Mouse (Mus musculus): ENCODE results near the gene Nxph4. TPM values are rescaled to one million over a fixed set of nuclear protein-coding genes. Genes with fewer than 3 reads are reported as not detected.

Gene Nxph4
- polyA plus RNA-seq, 1 experiment, result not detected

DNA sequence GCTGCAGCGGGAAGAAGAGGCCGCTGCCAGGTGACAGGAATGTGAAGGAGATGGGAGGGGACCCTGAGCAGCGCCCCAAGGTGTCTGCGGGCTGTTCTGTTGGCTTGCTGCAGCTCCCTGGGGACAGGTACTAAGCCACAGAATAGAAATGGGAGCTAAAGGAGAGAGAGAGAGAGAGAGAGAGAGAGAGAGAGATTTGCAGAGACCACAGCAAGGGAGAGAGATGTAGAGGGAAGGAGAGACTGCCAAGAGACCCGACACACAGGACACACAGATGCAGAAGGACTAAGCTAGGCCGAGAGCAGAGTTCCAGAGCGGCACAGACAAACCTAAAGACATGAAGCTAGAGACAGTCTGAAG, 22.1 kb downstream of the Nxph4 start:
- Histone ChIP-seq H3K27ac (ENCODE audit: insufficient read depth, low read depth, low read length) (no peak overlapping the region), H3K4me1 (ENCODE audit: control insufficient read depth, insufficient read depth, low read length) (peaks cover 15% of the 10 kb centered on the region), H3K4me3 (ENCODE audit: insufficient read depth, low read length) (peak overlapping the region; percentile 64)
- TF ChIP-seq CTCF (IDR thresholded peaks at IDR 0.05; ENCODE audit: low read depth, low read length) (no peak), POLR2A (IDR thresholded peaks at IDR 0.05; ENCODE audit: borderline replicate concordance, low read depth, low read length) (no peak)

DNA sequence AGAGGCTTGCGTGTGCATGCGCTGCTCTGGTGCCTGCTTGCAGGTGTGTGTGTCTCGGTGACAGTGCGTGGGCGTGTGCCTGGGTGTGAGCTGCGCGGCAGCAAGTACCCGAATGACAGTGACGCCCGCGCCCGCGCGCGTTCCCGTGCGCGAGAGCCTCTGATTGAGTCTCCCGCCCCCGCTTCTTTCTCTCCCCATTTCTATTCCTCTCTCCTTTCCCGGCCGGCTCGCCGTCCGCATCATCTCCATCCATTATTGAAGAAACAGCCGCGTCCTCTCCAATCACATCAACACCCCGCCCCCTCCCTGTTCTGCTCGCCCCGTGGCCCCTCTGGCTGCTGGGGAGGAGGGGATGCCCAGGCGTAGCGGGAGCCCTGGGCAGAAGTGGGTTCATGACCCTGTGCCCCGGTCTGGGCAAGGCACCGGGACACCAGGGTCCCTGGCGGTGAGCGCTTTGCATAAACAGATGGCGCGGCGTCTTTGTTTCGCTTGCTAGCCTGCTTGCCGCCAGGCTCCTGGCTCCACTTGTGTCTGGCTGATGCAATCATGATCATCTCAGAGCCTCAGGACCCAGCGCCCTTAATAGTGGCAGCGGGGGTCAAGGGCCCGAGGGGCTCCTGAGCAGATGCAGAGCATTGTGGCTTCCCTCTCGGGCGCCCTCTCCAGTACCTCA, 22.6 kb downstream of the Nxph4 start:
- peak overlapping the region; percentile 64 for H3K4me3 ChIP-seq (ENCODE audit: insufficient read depth, low read length)
- no peak for TF ChIP-seq POLR2A (IDR thresholded peaks at IDR 0.05; ENCODE audit: borderline replicate concordance, low read depth, low read length)
- TF ChIP-seq CTCF (IDR thresholded peaks at IDR 0.05; ENCODE audit: low read depth, low read length), result no peak
- H3K27ac ChIP-seq (ENCODE audit: insufficient read depth, low read depth, low read length), result no peak overlapping the region
- H3K4me1 ChIP-seq (ENCODE audit: control insufficient read depth, insufficient read depth, low read length), result peaks cover 15% of the 10 kb centered on the region

DNA sequence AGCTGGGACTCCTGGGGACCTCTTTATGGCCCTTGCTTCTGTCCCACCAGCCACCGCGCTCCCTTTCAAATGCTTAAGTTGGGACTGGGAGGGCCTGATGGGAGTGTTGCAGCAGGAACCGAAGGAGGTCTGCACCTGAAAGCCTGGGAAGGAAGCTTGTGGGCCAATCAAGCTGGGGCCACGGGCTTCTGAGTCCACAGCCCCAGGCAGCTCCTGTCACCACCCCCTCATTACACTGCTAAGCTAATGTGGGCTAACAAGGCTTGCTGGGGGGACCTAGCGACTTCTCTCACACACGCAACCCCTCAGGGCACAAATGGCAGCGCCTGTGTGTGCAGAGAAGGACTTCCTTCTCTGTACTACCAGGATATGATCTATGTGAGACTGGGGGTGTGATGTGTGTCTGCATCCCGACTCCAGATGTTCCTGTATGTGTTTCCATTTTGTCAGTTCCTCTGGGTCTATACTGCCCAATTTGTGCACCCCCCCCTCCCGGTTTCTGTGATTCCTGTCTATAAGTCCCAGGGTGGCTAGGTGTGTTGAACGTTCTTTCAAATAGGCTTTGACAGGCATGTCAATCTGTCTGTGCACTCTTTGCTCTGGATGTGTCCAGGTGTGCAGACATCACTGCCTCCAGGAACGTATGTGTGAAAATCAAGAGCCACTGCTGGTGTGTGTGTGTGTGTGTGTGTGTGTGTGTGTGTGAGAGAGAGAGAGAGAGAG, 23.3 kb downstream of the Nxph4 start:
- peaks cover 15% of the 10 kb centered on the region for H3K4me1 ChIP-seq (ENCODE audit: control insufficient read depth, insufficient read depth, low read length)
- H3K27ac ChIP-seq (ENCODE audit: insufficient read depth, low read depth, low read length), result no peak overlapping the region
- TF ChIP-seq POLR2A (IDR thresholded peaks at IDR 0.05; ENCODE audit: borderline replicate concordance, low read depth, low read length), result no peak
- H3K4me3 ChIP-seq (ENCODE audit: insufficient read depth, low read length), result peak overlapping the region; percentile 64

DNA sequence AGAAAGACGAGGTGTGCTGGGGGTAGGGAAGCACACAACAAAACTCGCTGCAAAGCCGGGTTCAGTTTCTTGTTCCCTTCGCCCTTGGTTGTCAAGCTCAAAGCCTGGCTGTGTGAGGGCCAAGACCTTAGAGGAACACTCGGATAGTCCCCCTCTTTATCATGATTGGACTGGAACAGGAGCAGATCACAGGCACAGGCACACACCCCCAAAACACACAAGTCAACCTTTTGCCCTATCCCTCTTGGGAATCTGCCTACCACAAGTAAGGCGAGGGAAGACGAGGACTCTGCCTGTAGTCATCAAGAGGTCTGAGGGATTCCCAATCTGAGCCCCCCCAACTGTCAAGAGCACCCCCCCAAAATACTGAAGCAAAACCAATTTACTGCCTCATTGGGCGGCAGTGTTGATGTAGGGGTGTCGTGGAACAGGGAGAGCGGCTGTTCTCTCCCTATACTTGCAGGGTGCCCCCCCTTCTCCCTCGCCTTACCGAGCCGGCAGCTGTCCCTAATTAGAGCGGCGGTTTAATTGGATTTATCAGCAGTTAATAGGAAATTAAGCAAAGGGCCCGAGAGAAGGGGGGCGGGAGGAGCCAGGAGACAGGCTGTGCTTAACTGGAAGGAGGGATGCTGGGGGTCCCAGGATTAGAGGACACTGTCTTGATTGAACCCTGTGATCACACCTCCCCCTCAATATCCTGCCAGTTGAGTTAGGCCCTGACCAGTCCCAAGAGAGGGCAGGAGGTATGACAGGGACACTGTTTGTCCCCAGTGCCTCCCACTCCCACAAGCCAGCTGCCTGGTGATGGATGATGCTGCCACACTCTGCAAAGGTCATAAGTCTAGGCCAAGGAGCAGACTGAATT, 24.3 kb downstream of the Nxph4 start:
- no peak overlapping the region for H3K4me3 ChIP-seq (ENCODE audit: insufficient read depth, low read length)
- no peak overlapping the region for H3K27ac ChIP-seq (ENCODE audit: insufficient read depth, low read depth, low read length)
- TF ChIP-seq POLR2A (IDR thresholded peaks at IDR 0.05; ENCODE audit: borderline replicate concordance, low read depth, low read length), result no peak
- no peak for TF ChIP-seq CTCF (IDR thresholded peaks at IDR 0.05; ENCODE audit: low read depth, low read length)
- peaks cover 15% of the 10 kb centered on the region for H3K4me1 ChIP-seq (ENCODE audit: control insufficient read depth, insufficient read depth, low read length)

DNA sequence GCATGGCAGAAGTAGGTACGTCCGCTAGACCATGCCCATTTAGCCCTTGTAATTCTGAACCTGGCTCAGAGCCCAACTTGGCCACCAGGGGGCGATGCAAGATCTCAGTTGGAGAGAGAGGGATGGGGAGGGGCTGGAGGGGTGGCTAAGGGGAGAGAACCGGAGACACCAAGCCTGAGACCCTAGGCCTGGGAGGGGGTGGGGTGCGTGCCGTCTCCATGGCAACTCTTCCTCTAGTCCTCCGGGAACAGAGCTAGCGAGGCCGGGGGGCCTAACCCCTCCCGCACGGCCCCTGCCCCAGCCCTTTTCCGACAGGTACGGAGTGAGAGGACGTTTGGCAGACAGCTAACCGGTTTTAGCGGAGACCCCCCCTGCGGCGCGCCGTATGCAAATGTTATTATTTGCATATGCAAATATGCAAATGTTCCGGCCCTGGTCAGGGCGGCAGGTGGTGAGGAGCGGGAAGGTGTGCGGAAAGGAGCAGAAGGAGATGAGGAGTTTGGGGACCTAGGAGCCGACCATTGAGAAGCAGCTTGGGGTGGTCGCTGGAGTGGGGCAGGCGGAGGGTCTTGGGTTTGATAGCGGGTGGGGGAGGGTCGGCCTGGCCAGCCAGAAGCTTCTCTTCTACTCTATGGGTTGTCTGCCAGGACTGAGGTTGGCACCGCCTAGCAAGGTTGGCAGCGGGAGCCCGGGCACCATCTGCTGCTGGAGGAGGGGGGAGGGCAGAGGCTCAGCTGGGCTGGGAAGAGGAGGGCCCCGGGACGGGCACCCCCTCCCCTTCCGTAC, 25.1 kb downstream of the Nxph4 start:
- peaks cover 13% of the 10 kb centered on the region for H3K4me1 ChIP-seq (ENCODE audit: control insufficient read depth, insufficient read depth, low read length)
- H3K4me3 ChIP-seq (ENCODE audit: insufficient read depth, low read length), result peak overlapping the region; percentile 41
- H3K27ac ChIP-seq (ENCODE audit: insufficient read depth, low read depth, low read length), result no peak overlapping the region
- TF ChIP-seq POLR2A (IDR thresholded peaks at IDR 0.05; ENCODE audit: borderline replicate concordance, low read depth, low read length) (no peak), CTCF (IDR thresholded peaks at IDR 0.05; ENCODE audit: low read depth, low read length) (peak; percentile 97)

DNA sequence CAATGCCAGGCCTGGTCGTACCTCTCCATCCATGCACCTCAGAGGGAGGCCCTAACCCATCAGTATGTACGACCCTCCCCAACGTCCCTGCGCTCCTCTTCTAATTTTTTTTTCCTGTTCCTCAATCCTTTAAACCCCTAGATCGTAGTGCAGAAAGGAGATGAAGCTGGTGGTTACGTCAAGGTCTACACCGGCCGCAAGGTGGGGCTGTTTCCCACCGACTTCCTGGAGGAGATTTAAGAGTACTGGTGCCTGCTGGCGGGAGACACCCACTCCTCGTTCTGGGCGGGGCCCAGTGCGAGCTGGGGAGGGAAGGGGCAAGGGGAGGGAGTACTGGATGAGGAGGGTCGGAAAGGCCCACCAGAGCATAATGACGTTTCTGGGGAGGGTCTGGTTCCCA, 26.1 kb downstream of the Nxph4 start:
- Histone ChIP-seq H3K4me3 (ENCODE audit: insufficient read depth, low read length) (0 out of 2 replicates have a peak overlapping the region, but pooled peaks have one; percentile 7), H3K27ac (ENCODE audit: insufficient read depth, low read depth, low read length) (no peak overlapping the region), H3K4me1 (ENCODE audit: control insufficient read depth, insufficient read depth, low read length) (peaks cover 8% of the 10 kb centered on the region)
- TF ChIP-seq CTCF (IDR thresholded peaks at IDR 0.05; ENCODE audit: low read depth, low read length) (peak; percentile 70), POLR2A (IDR thresholded peaks at IDR 0.05; ENCODE audit: borderline replicate concordance, low read depth, low read length) (no peak)

DNA sequence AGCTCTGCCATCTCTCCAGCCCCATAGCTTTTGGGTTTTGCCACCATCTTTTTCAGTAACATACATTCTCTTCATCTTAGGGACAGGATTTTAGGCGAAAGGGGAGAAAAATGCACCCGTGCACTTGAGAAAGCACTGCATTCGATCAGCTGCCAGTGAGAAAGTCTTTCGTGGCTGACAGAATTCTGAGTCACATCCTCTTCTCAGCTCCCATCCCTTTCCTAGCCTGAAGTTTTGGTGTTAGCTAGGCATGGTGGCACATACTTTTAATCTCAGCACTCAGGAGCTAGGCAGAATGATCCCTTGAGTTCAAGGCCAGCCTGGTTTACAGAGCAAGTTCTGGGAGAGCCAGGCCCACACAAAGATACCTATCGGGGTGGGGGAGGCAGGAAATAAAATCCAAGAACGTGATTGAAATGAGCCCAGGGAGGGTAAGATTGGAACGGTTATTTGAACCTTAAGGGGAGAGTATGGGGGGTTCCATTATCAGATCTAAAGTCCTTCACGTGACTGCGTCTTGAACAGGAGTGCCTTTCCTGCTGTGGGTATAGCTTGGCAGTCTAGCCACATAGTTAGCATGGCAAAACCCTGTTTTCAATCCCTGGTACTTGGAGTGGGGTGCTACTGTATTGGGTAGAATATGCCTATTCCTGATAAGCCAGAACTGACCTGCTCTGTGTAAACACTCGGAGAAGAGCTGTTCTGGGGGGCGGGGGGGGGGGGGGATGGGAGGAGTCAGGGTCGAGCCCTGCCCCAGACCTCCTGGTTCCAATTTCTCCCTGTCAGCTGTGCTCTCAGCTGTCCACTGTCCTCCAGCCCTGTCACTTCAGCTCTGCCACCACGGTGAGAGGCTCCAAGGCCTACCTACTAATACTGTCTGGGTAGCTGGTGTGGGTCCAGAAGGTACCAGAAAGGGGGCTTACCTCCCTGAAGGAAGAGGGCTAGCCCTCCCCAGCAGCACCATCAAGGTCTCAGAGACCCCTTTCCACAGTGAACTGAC, 33.2 kb downstream of the Nxph4 start, which contains the start of gene Stac3:
TSS of gene Stac3 (plus strand) at position 793 of the 1,000 bp plus-strand sequence.
- H3K27ac ChIP-seq (ENCODE audit: insufficient read depth, low read depth, low read length), result no peak within 1 kb of the TSS
- H3K4me3 ChIP-seq (ENCODE audit: insufficient read depth, low read length), result no peak within 1 kb of the TSS
- no peak for TF ChIP-seq CTCF (IDR thresholded peaks at IDR 0.05; ENCODE audit: low read depth, low read length)
- TF ChIP-seq POLR2A (IDR thresholded peaks at IDR 0.05; ENCODE audit: borderline replicate concordance, low read depth, low read length), result no peak
- no peaks in the 10 kb centered on the region for H3K4me1 ChIP-seq (ENCODE audit: control insufficient read depth, insufficient read depth, low read length)

DNA sequence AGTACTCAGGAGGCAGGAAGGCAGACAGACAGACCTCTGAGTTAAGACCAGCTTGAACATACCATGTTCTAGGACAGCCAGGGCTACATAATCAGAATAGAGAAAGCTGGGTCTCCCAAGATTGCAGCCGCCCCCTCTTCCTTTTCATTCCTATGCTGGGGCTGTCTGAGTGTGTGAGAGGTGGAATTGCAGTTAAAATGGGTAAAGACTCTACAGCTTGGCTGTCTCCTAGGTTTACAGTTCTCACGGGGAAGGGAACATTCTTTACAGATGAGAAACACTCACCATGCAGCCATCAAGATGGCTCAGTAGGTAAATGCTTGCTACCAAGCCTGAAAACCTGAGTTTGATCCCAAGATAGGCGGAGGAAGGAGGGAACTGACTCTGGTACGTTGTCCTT, 34.3 kb downstream of the Nxph4 start:
- Histone ChIP-seq H3K27ac (ENCODE audit: insufficient read depth, low read depth, low read length) (no peak overlapping the region), H3K4me1 (ENCODE audit: control insufficient read depth, insufficient read depth, low read length) (no peaks in the 10 kb centered on the region), H3K4me3 (ENCODE audit: insufficient read depth, low read length) (no peak overlapping the region)
- no peak for TF ChIP-seq POLR2A (IDR thresholded peaks at IDR 0.05; ENCODE audit: borderline replicate concordance, low read depth, low read length)
- TF ChIP-seq CTCF (IDR thresholded peaks at IDR 0.05; ENCODE audit: low read depth, low read length), result no peak

All from bone marrow macrophage, adult 2 months (primary cell).